Mouse (Mus musculus) myocyte (in vitro differentiated cells): ENCODE measurements at regions not wholly inside any gene's neighbourhood (a gene's known extent, or its start where the extent isn't known, plus 50 kb on each side); places are given as distances from the start of the nearest gene placed in this dataset.
A peak's percentile ranks its signal among the peaks of the same experiment; 100 is the strongest.

Source experiments
- E2F4 ChIP-seq: IDR thresholded peaks from one replicate; pipeline ENCODE4 v1.6.1; 2011; ENCODE audit warnings: mild to moderate bottlenecking, control low read depth, moderate library complexity; ENCODE audit not compliant: insufficient read depth
- MAX ChIP-seq: IDR thresholded peaks from one replicate; pipeline ENCODE4 v1.6.1; 2011; ENCODE audit warnings: low read depth, mild to moderate bottlenecking, control low read depth
- MYOD1 ChIP-seq, 3 experiments: IDR thresholded peaks; one replicate each; pipeline ENCODE4 v1.6.1; 2011; ENCODE audit warnings: control low read depth in 2 of 3, low read depth in 2 of 3, mild to moderate bottlenecking in 2 of 3, moderate library complexity in 1 of 3; ENCODE audit not compliant: insufficient read length in 2 of 3, control insufficient read depth in 1 of 3
- POLR2A ChIP-seq: IDR thresholded peaks from one replicate; pipeline ENCODE4 v1.6.1; 2011; ENCODE audit warnings: low read depth, mild to moderate bottlenecking, control low read depth, moderate library complexity; ENCODE audit not compliant: insufficient read length
- POLR2AphosphoS2 ChIP-seq: IDR thresholded peaks from one replicate; pipeline ENCODE4 v1.6.1; 2011; ENCODE audit warnings: low read depth, control low read depth; ENCODE audit not compliant: insufficient read length
- TCF12 ChIP-seq: IDR thresholded peaks from one replicate; pipeline ENCODE4 v1.6.1; 2011; ENCODE audit warnings: mild to moderate bottlenecking, control low read depth; ENCODE audit not compliant: poor library complexity, insufficient read depth, severe bottlenecking
- USF1 ChIP-seq: IDR thresholded peaks from one replicate; pipeline ENCODE4 v1.6.1; 2011; ENCODE audit warnings: low read depth, mild to moderate bottlenecking, control low read depth, moderate library complexity

GRCm38 (mm10) chr17:75641010-75641498 lies 89.3 kb upstream of the Fam98a start:
- TF ChIP-seq USF1, result no peak
- no peak for TF ChIP-seq POLR2A
- peak; percentile 88 to 96 (median 93) for TF ChIP-seq MYOD1 (IDR thresholded peaks at IDR 0.05; ENCODE audit: control insufficient read depth in 1 of 3, insufficient read length in 2 of 3, low read depth in 2 of 3)
- TF ChIP-seq E2F4, result no peak
- no peak for TF ChIP-seq MAX
- TF ChIP-seq TCF12, result peak; percentile 94
- TF ChIP-seq POLR2AphosphoS2, result no peak
